Mouse (Mus musculus): ENCODE results near the gene Mrpl44.

GRCm38 (mm10) chr1:79761106-79761916 is 14.5 kb upstream of the Mrpl44 start:
- TF ChIP-seq CTCF (IDR thresholded peaks at IDR 0.05; ENCODE audit: low read depth, low read length) (no peak), POLR2A (IDR thresholded peaks at IDR 0.05; ENCODE audit: insufficient read depth, low read length) (no peak)
